In the genomic region with DNA sequence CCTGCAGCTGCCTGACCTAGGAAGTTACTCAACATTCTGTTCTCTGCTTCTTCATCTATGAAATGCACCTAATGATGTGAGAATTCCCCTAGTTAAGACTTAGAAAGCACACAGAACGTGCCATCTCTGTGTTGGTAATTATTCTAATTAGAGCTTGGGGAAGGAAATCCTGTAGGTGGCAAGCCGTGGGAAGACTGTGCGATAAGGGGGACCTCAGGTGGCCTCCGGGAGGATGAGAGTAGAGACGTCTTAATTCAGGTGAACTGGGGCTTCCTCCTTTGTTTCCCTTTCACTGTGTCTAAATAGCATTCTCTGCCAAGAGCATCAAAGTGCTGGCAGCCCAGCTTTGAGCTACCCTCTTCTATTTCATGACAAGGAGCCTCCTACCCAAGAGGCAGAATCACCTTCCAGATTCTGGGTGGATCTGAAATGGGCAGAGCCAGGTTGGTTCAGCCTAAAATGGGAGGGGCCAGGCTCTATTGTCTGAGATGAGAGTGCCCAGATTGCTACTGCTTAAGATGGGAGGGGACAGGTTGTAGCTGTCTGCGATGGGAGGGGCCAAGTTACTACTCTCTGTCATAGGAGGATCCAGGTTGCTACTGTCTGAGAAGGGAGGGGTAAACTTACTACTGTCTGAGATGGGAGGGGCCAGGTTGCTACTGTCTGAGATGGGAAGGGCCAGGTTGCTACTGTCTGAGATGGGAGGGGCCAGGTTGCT, we compare ENCODE assay signal across 30 mouse cellular contexts.
DNase-seq lines count a peak whose midpoint lies in the region; ATAC-seq and TF ChIP-seq lines count a peak whose summit lies in the region.
"Had no signal": no experiment of that assay in that cellular context is flagged by ENCODE, and none has a peak within 500 bp of the region (broad histone marks: within the 10 kb centered on the region; RNA-seq: fewer than 3 reads in every experiment).

No protein-coding gene starts in this region.

- TF ChIP-seq CTCF in brain, embryonic 14.5 days (IDR thresholded peaks at IDR 0.05; ENCODE audit: borderline replicate concordance, extremely low read depth, insufficient read depth, insufficient read length), result no peak
- no peak for TF ChIP-seq CTCF in forebrain, postnatal 0 days (IDR thresholded peaks at IDR 0.05; ENCODE audit: low read depth)

- H3K4me3 ChIP-seq in embryonic facial prominence, embryonic 13.5 days, result no peak overlapping the region
- H3K4me3 ChIP-seq in embryonic facial prominence, embryonic 10.5 days, result no peak overlapping the region
- no peak overlapping the region for H3K4me3 ChIP-seq in midbrain, embryonic 15.5 days
- H3K4me3 ChIP-seq in midbrain, embryonic 10.5 days, result no peak overlapping the region
- H3K4me3 ChIP-seq in forebrain, postnatal 0 days (ENCODE audit: low read depth, low read length), result no peak overlapping the region
- H3K4me3 ChIP-seq: embryonic facial prominence, embryonic 12.5 days; heart, embryonic 12.5 days; hindbrain, embryonic 12.5 days; limb, embryonic 15.5 days; lung, embryonic 15.5 days; megakaryocyte, embryonic 14.5 days; neural tube, embryonic 12.5 days; stomach, embryonic 15.5 days had no signal

- no peaks in the 10 kb centered on the region for H3K27me3 ChIP-seq in embryonic facial prominence, embryonic 13.5 days
- no peaks in the 10 kb centered on the region for H3K27me3 ChIP-seq in embryonic facial prominence, embryonic 10.5 days (replicated peaks; ENCODE audit: low read depth, poor library complexity, severe bottlenecking)
- H3K27me3 ChIP-seq in midbrain, embryonic 15.5 days (replicated peaks), result no peaks in the 10 kb centered on the region
- no peaks in the 10 kb centered on the region for H3K27me3 ChIP-seq in midbrain, embryonic 10.5 days (ENCODE audit: low read depth, poor library complexity, severe bottlenecking)
- H3K27me3 ChIP-seq in forebrain, postnatal 0 days (ENCODE audit: insufficient read depth, low read length), result no peaks in the 10 kb centered on the region; the same call in 1 of the 2 replicates
- H3K27me3 ChIP-seq: embryonic facial prominence, embryonic 12.5 days; hindbrain, embryonic 12.5 days; limb, embryonic 15.5 days; lung, embryonic 15.5 days; neural tube, embryonic 12.5 days; stomach, embryonic 15.5 days had no signal

- no peak for TF ChIP-seq POLR2A in brain, embryonic 14.5 days (IDR thresholded peaks at IDR 0.05; ENCODE audit: borderline replicate concordance, extremely low read depth, insufficient read depth, insufficient read length, poor library complexity, severe bottlenecking)

- H3K27ac ChIP-seq in embryonic facial prominence, embryonic 13.5 days, result no peak overlapping the region
- no peak overlapping the region for H3K27ac ChIP-seq in embryonic facial prominence, embryonic 10.5 days (replicated peaks)
- peak overlapping the region; percentile 34 for H3K27ac ChIP-seq in midbrain, embryonic 15.5 days
- H3K27ac ChIP-seq in midbrain, embryonic 10.5 days (replicated peaks), result no peak overlapping the region
- H3K27ac ChIP-seq in forebrain, postnatal 0 days (ENCODE audit: low read depth, low read length), result no peak overlapping the region
- H3K27ac ChIP-seq: embryonic facial prominence, embryonic 12.5 days; hindbrain, embryonic 12.5 days; kidney, postnatal 0 days; limb, embryonic 15.5 days; liver, embryonic 14.5 days; lung, embryonic 15.5 days; neural tube, embryonic 12.5 days; stomach, embryonic 15.5 days had no signal

- 18% methylated on average over 6 of the region's 6 CpGs for WGBS in embryonic facial prominence, embryonic 13.5 days
- WGBS in embryonic facial prominence, embryonic 10.5 days, result 22% methylated on average over 6 of the region's 6 CpGs
- 18% methylated on average over 6 of the region's 6 CpGs for WGBS in midbrain, embryonic 15.5 days
- 28% methylated on average over 6 of the region's 6 CpGs for WGBS in midbrain, embryonic 10.5 days
- 12% methylated on average over 6 of the region's 6 CpGs for WGBS in forebrain, postnatal 0 days

- H3K9me3 ChIP-seq in embryonic facial prominence, embryonic 13.5 days, result no peaks in the 10 kb centered on the region
- H3K9me3 ChIP-seq in embryonic facial prominence, embryonic 10.5 days, result no peaks in the 10 kb centered on the region
- no peaks in the 10 kb centered on the region for H3K9me3 ChIP-seq in midbrain, embryonic 15.5 days
- H3K9me3 ChIP-seq in midbrain, embryonic 10.5 days (replicated peaks), result no peaks in the 10 kb centered on the region
- H3K9me3 ChIP-seq in forebrain, postnatal 0 days (ENCODE audit: low read length), result no peaks in the 10 kb centered on the region
- H3K9me3 ChIP-seq: embryonic facial prominence, embryonic 12.5 days; heart, embryonic 12.5 days; hindbrain, embryonic 12.5 days; limb, embryonic 15.5 days; lung, embryonic 15.5 days; megakaryocyte, embryonic 14.5 days; neural tube, embryonic 12.5 days; stomach, embryonic 15.5 days had no signal

- no peaks in the 10 kb centered on the region for H3K36me3 ChIP-seq in embryonic facial prominence, embryonic 13.5 days
- no peaks in the 10 kb centered on the region for H3K36me3 ChIP-seq in embryonic facial prominence, embryonic 10.5 days (replicated peaks)
- no peaks in the 10 kb centered on the region for H3K36me3 ChIP-seq in midbrain, embryonic 15.5 days (replicated peaks)
- no peaks in the 10 kb centered on the region for H3K36me3 ChIP-seq in midbrain, embryonic 10.5 days
- no peaks in the 10 kb centered on the region for H3K36me3 ChIP-seq in forebrain, postnatal 0 days (ENCODE audit: insufficient read depth)
- H3K36me3 ChIP-seq: embryonic facial prominence, embryonic 12.5 days; G1E; heart, embryonic 12.5 days; hindbrain, embryonic 12.5 days; limb, embryonic 15.5 days; lung, embryonic 15.5 days; neural tube, embryonic 12.5 days; stomach, embryonic 15.5 days had no signal

- H3K4me1 ChIP-seq in embryonic facial prominence, embryonic 13.5 days, result no peaks in the 10 kb centered on the region
- H3K4me1 ChIP-seq in embryonic facial prominence, embryonic 10.5 days, result no peaks in the 10 kb centered on the region
- peaks cover 9% of the 10 kb centered on the region; the same call in 1 of the 2 replicates for H3K4me1 ChIP-seq in midbrain, embryonic 15.5 days
- H3K4me1 ChIP-seq in midbrain, embryonic 10.5 days, result no peaks in the 10 kb centered on the region
- H3K4me1 ChIP-seq in forebrain, postnatal 0 days (ENCODE audit: insufficient read depth), result peaks cover 8% of the 10 kb centered on the region; the same call in 1 of the 2 replicates
- H3K4me1 ChIP-seq: embryonic facial prominence, embryonic 12.5 days; heart, embryonic 12.5 days; hindbrain, embryonic 12.5 days; limb, embryonic 15.5 days; lung, embryonic 15.5 days; megakaryocyte, embryonic 14.5 days; neural tube, embryonic 12.5 days; stomach, embryonic 15.5 days had no signal

- DNase-seq in embryonic facial prominence, embryonic 10.5 days (ENCODE audit: low spot score), result no peak
- no peak for DNase-seq in midbrain, embryonic 10.5 days (ENCODE audit: low spot score)
- DNase-seq in brain, embryonic 14.5 days (ENCODE audit: low read depth), result peak; percentile 56
- no peak for DNase-seq in forebrain, postnatal 0 days
- no peak for DNase-seq in adipocyte (ENCODE audit: low spot score)
- DNase-seq in cerebellum, adult 9-10 months, result no peak
- DNase-seq: adrenal gland, postnatal 25 days; cerebellum, adult 11 months; cerebellum, postnatal 10 days; gastrocnemius, postnatal 10 days; heart, adult 11 months; heart, postnatal 10 days; kidney, adult 2 months; left cerebral cortex, postnatal 4 days; lung, postnatal 36 days; thymus, postnatal 25 days had no signal

- no peak overlapping the region for H3K4me2 ChIP-seq in embryonic facial prominence, embryonic 13.5 days
- H3K4me2 ChIP-seq in midbrain, embryonic 15.5 days, result no peak overlapping the region
- H3K4me2 ChIP-seq in forebrain, postnatal 0 days (ENCODE audit: low read depth), result no peak overlapping the region
- H3K4me2 ChIP-seq: embryonic facial prominence, embryonic 12.5 days; heart, embryonic 12.5 days; hindbrain, embryonic 12.5 days; limb, embryonic 15.5 days; lung, embryonic 15.5 days; neural tube, embryonic 12.5 days; stomach, embryonic 15.5 days had no signal

- H3K9ac ChIP-seq in embryonic facial prominence, embryonic 13.5 days, result no peak overlapping the region
- H3K9ac ChIP-seq in midbrain, embryonic 15.5 days, result no peak overlapping the region
- H3K9ac ChIP-seq in forebrain, postnatal 0 days, result no peak overlapping the region
- H3K9ac ChIP-seq: embryonic facial prominence, embryonic 12.5 days; heart, embryonic 12.5 days; hindbrain, embryonic 12.5 days; limb, embryonic 15.5 days; liver, embryonic 14.5 days; lung, embryonic 15.5 days; neural tube, embryonic 12.5 days; stomach, embryonic 15.5 days had no signal

- peak; percentile 56; the same call in 1 of the 2 replicates for ATAC-seq in embryonic facial prominence, embryonic 13.5 days (ENCODE audit: insufficient number of reproducible peaks, insufficient read depth, low FRiP score, low TSS enrichment, low read depth)
- ATAC-seq in midbrain, embryonic 15.5 days (replicated peaks), result peak; percentile 63
- peak; percentile 66 for ATAC-seq in forebrain, postnatal 0 days
- ATAC-seq: inflammation-experienced regulatory T-cells, adult 6 months had no signal
